Mouse (Mus musculus): ENCODE results near the gene Tubgcp6. TPM values are rescaled to one million over a fixed set of nuclear protein-coding genes. Genes with fewer than 3 reads are reported as not detected.

Gene Tubgcp6
- polyA plus RNA-seq, 1 experiment from 2014 or later = 11.3 TPM

DNA sequence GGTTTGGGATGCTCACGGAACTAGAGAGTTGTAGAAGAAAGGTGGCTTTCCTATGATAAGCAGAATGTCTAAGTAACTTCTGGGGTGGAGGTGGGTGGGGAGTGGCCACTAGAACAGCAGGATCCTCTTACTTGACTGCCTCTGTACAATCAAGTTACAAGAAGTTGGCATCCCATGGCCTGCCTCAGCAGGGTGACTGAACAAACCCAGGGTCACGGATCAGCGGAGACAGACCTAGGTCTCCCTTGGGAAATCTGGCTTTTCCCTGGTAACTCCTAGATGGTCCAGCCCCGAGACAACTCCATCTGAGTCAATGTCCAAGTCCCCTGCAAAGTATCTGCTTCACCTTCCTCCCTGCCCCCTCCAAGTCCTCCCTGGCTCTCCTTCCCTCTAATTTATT, 25.0 kb upstream of the Tubgcp6 start:
- Histone ChIP-seq H3K9me3 (ENCODE audit: control insufficient read depth, low read length) (no peaks in the 10 kb centered on the region), H3K9ac (ENCODE audit: low read length) (no peak overlapping the region), H3K36me3 (ENCODE audit: control insufficient read depth, insufficient read depth, low read length) (no peaks in the 10 kb centered on the region), H3K4me2 (ENCODE audit: low read length) (no peak overlapping the region), H3K27me3 (ENCODE audit: control insufficient read depth, insufficient read depth, low read length) (peaks cover 52% of the 10 kb centered on the region), H3K4me3 (ENCODE audit: control insufficient read depth in 1 of 2, insufficient read depth in 1 of 2, low read depth in 1 of 2, low read length in 2 of 2) (no peak overlapping the region), H3K27ac (replicated peaks in 1 of 2; ENCODE audit: control insufficient read depth in 1 of 2, insufficient read depth in 1 of 2, low read depth in 2 of 2, low read length in 2 of 2) (no peak overlapping the region), H3K4me1 (ENCODE audit: control insufficient read depth in 2 of 2, insufficient read depth in 2 of 2, low read length in 2 of 2) (peaks cover 9 to 19% of the 10 kb centered on the region in 2 experiments)
- WGBS = 62% methylated on average over 4 of the region's 4 CpGs
- ATAC-seq (ENCODE audit: insufficient number of reproducible peaks, insufficient read depth, low FRiP score, low read depth) = no peak

GRCm38 (mm10) chr15:89147456-89147855, 24.5 kb upstream of the Tubgcp6 start:
- ATAC-seq (ENCODE audit: insufficient number of reproducible peaks, insufficient read depth, low FRiP score, low read depth) = no peak
- 24% methylated on average over 10 of the region's 10 CpGs for WGBS
- Histone ChIP-seq H3K36me3 (ENCODE audit: control insufficient read depth, insufficient read depth, low read length) (no peaks in the 10 kb centered on the region), H3K27me3 (ENCODE audit: control insufficient read depth, insufficient read depth, low read length) (peaks cover 52% of the 10 kb centered on the region), H3K27ac (replicated peaks in 1 of 2; ENCODE audit: control insufficient read depth in 1 of 2, insufficient read depth in 1 of 2, low read depth in 2 of 2, low read length in 2 of 2) (no peak overlapping the region), H3K4me3 (ENCODE audit: control insufficient read depth in 1 of 2, insufficient read depth in 1 of 2, low read depth in 1 of 2, low read length in 2 of 2) (no peak overlapping the region), H3K9me3 (ENCODE audit: control insufficient read depth, low read length) (no peaks in the 10 kb centered on the region), H3K4me1 (ENCODE audit: control insufficient read depth in 2 of 2, insufficient read depth in 2 of 2, low read length in 2 of 2) (peaks cover 9 to 19% of the 10 kb centered on the region in 2 experiments), H3K4me2 (ENCODE audit: low read length) (peak overlapping the region; percentile 52; the same call in 1 of the 2 replicates), H3K9ac (ENCODE audit: low read length) (no peak overlapping the region)

DNA sequence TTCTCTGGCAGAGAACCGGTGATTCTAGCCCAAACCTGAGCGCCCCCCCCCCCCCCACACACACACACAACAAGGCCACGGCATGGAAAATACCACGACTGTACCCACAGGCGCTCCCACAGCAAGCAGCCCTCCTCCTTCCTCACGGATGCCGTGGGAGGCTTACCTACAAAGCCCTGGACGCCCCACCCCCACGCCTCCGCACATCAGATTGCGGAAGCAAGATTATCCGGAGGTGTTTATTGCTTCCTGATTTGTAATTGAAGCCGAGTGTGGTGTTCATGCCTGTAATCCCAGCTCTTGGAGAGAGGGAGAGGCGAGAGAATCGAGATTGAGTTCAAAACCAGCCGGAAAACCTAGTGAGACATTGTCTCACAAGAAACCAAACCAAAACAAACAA, 24.1 kb upstream of the Tubgcp6 start:
- H3K9ac ChIP-seq (ENCODE audit: low read length) = no peak overlapping the region
- H3K27me3 ChIP-seq (ENCODE audit: control insufficient read depth, insufficient read depth, low read length) = peaks cover 57% of the 10 kb centered on the region
- peak overlapping the region; percentile 52 for H3K4me2 ChIP-seq (ENCODE audit: low read length)
- no peak overlapping the region for H3K27ac ChIP-seq (replicated peaks in 1 of 2; ENCODE audit: control insufficient read depth in 1 of 2, insufficient read depth in 1 of 2, low read depth in 2 of 2, low read length in 2 of 2)
- H3K4me1 ChIP-seq (ENCODE audit: control insufficient read depth in 2 of 2, insufficient read depth in 2 of 2, low read length in 2 of 2) = peaks cover 9 to 19% of the 10 kb centered on the region in 2 experiments
- no peaks in the 10 kb centered on the region for H3K9me3 ChIP-seq (ENCODE audit: control insufficient read depth, low read length)
- peak overlapping the region in 1 of 2 experiments; percentile 25; a peak in 2 of 4 replicates for H3K4me3 ChIP-seq (ENCODE audit: control insufficient read depth in 1 of 2, insufficient read depth in 1 of 2, low read depth in 1 of 2, low read length in 2 of 2)
- WGBS = 10% methylated on average over 16 of the region's 16 CpGs
- no peak for ATAC-seq (ENCODE audit: insufficient number of reproducible peaks, insufficient read depth, low FRiP score, low read depth)
- no peaks in the 10 kb centered on the region for H3K36me3 ChIP-seq (ENCODE audit: control insufficient read depth, insufficient read depth, low read length)

GRCm38 (mm10) chr15:89146537-89146936, 23.6 kb upstream of the Tubgcp6 start:
- Histone ChIP-seq H3K9ac (ENCODE audit: low read length) (peak overlapping the region; percentile 16; the same call in 1 of the 2 replicates), H3K4me2 (ENCODE audit: low read length) (peak overlapping the region; percentile 52), H3K27me3 (ENCODE audit: control insufficient read depth, insufficient read depth, low read length) (peaks cover 59% of the 10 kb centered on the region), H3K36me3 (ENCODE audit: control insufficient read depth, insufficient read depth, low read length) (no peaks in the 10 kb centered on the region), H3K9me3 (ENCODE audit: control insufficient read depth, low read length) (no peaks in the 10 kb centered on the region), H3K4me1 (ENCODE audit: control insufficient read depth in 2 of 2, insufficient read depth in 2 of 2, low read length in 2 of 2) (peaks cover 9 to 19% of the 10 kb centered on the region in 2 experiments), H3K27ac (replicated peaks in 1 of 2; ENCODE audit: control insufficient read depth in 1 of 2, insufficient read depth in 1 of 2, low read depth in 2 of 2, low read length in 2 of 2) (no peak overlapping the region), H3K4me3 (ENCODE audit: control insufficient read depth in 1 of 2, insufficient read depth in 1 of 2, low read depth in 1 of 2, low read length in 2 of 2) (peak overlapping the region; percentile 12 to 25)
- 3% methylated on average over 27 of the region's 27 CpGs for WGBS
- 0 out of 2 replicates have a peak, but pooled peaks have one; percentile 4 for ATAC-seq (ENCODE audit: insufficient number of reproducible peaks, insufficient read depth, low FRiP score, low read depth)

DNA sequence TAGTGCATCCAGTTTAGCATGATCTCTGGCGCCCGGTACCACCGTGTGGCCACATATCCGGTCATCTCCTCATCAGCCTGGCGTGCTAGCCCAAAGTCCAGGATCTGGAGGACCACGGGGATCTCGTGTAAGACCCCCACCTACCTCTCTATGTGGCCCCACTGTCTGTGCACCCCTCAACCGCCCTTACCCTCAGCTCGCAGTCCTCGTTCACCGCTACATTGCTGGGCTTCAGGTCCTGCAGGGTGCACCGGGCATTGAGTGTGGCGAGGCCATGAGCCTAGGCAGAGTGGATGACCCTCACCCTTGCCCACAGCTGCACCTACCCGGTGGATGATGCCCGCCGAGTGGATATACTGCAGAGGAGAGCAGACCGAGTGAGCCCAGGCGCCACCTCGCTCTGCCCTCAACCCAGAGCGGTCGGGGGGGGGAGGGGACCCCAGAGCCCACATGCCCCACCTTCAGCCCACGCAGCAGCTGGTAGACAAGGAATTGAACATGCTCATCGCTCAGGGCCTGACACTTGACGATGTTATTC, 23.0 kb upstream of the Tubgcp6 start:
- peaks cover 11 to 21% of the 10 kb centered on the region in 2 experiments for H3K4me1 ChIP-seq (ENCODE audit: control insufficient read depth in 2 of 2, insufficient read depth in 2 of 2, low read length in 2 of 2)
- no peak overlapping the region for H3K27ac ChIP-seq (replicated peaks in 1 of 2; ENCODE audit: control insufficient read depth in 1 of 2, insufficient read depth in 1 of 2, low read depth in 2 of 2, low read length in 2 of 2)
- peak overlapping the region in 1 of 2 experiments; percentile 25; a peak in 1 of 4 replicates for H3K4me3 ChIP-seq (ENCODE audit: control insufficient read depth in 1 of 2, insufficient read depth in 1 of 2, low read depth in 1 of 2, low read length in 2 of 2)
- peaks cover 66% of the 10 kb centered on the region for H3K27me3 ChIP-seq (ENCODE audit: control insufficient read depth, insufficient read depth, low read length)
- H3K9ac ChIP-seq (ENCODE audit: low read length) = no peak overlapping the region
- H3K36me3 ChIP-seq (ENCODE audit: control insufficient read depth, insufficient read depth, low read length) = no peaks in the 10 kb centered on the region
- WGBS = 71% methylated on average over 23 of the region's 24 CpGs
- no peak for ATAC-seq (ENCODE audit: insufficient number of reproducible peaks, insufficient read depth, low FRiP score, low read depth)
- H3K9me3 ChIP-seq (ENCODE audit: control insufficient read depth, low read length) = no peaks in the 10 kb centered on the region
- no peak overlapping the region for H3K4me2 ChIP-seq (ENCODE audit: low read length)

GRCm38 (mm10) chr15:89144965-89145364, 22.1 kb upstream of the Tubgcp6 start:
- Histone ChIP-seq H3K9me3 (ENCODE audit: control insufficient read depth, low read length) (no peaks in the 10 kb centered on the region), H3K9ac (ENCODE audit: low read length) (no peak overlapping the region), H3K4me3 (ENCODE audit: control insufficient read depth in 1 of 2, insufficient read depth in 1 of 2, low read depth in 1 of 2, low read length in 2 of 2) (no peak overlapping the region), H3K27ac (replicated peaks in 1 of 2; ENCODE audit: control insufficient read depth in 1 of 2, insufficient read depth in 1 of 2, low read depth in 2 of 2, low read length in 2 of 2) (no peak overlapping the region), H3K4me1 (ENCODE audit: control insufficient read depth in 2 of 2, insufficient read depth in 2 of 2, low read length in 2 of 2) (peaks cover 14 to 25% of the 10 kb centered on the region in 2 experiments), H3K36me3 (ENCODE audit: control insufficient read depth, insufficient read depth, low read length) (no peaks in the 10 kb centered on the region), H3K27me3 (ENCODE audit: control insufficient read depth, insufficient read depth, low read length) (peaks cover 64% of the 10 kb centered on the region), H3K4me2 (ENCODE audit: low read length) (no peak overlapping the region)
- no peak for ATAC-seq (ENCODE audit: insufficient number of reproducible peaks, insufficient read depth, low FRiP score, low read depth)
- 88% methylated on average over 11 of the region's 11 CpGs for WGBS

DNA sequence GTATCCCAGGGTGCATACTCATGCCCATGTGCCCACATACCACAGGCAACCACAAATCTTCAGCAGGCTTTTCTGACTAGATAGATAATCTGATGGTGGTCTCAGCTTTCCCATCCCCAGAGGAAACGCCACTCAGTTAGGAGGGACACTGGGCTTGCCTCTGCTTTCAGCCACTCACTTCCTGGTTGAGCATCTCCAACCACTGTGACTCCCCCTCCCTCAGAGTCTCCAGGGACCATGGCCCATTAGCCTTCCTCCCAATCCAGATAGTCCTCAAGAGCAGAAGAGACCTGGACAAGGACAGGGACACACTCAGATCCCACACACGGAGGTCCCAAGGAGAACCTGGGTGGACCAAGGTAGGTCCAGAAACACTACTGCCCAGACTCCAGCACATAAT, 20.2 kb upstream of the Tubgcp6 start:
- no peak overlapping the region for H3K9ac ChIP-seq (ENCODE audit: low read length)
- no peak overlapping the region for H3K4me2 ChIP-seq (ENCODE audit: low read length)
- H3K9me3 ChIP-seq (ENCODE audit: control insufficient read depth, low read length) = no peaks in the 10 kb centered on the region
- H3K36me3 ChIP-seq (ENCODE audit: control insufficient read depth, insufficient read depth, low read length) = no peaks in the 10 kb centered on the region
- H3K27ac ChIP-seq (replicated peaks in 1 of 2; ENCODE audit: control insufficient read depth in 1 of 2, insufficient read depth in 1 of 2, low read depth in 2 of 2, low read length in 2 of 2) = no peak overlapping the region
- WGBS = 66% methylated on average over 2 of the region's 2 CpGs
- peaks cover 56% of the 10 kb centered on the region for H3K27me3 ChIP-seq (ENCODE audit: control insufficient read depth, insufficient read depth, low read length)
- peaks cover 19 to 23% of the 10 kb centered on the region in 2 experiments for H3K4me1 ChIP-seq (ENCODE audit: control insufficient read depth in 2 of 2, insufficient read depth in 2 of 2, low read length in 2 of 2)
- ATAC-seq (ENCODE audit: insufficient number of reproducible peaks, insufficient read depth, low FRiP score, low read depth) = no peak
- H3K4me3 ChIP-seq (ENCODE audit: control insufficient read depth in 1 of 2, insufficient read depth in 1 of 2, low read depth in 1 of 2, low read length in 2 of 2) = no peak overlapping the region

- no peak for ATAC-seq (ENCODE audit: insufficient number of reproducible peaks, insufficient read depth, low FRiP score, low read depth)
- H3K36me3 ChIP-seq (ENCODE audit: control insufficient read depth, insufficient read depth, low read length) = no peaks in the 10 kb centered on the region
- H3K4me3 ChIP-seq (ENCODE audit: control insufficient read depth in 1 of 2, insufficient read depth in 1 of 2, low read depth in 1 of 2, low read length in 2 of 2) = no peak overlapping the region
- H3K4me2 ChIP-seq (ENCODE audit: low read length) = no peak overlapping the region
- no peak overlapping the region for H3K9ac ChIP-seq (ENCODE audit: low read length)
- H3K27ac ChIP-seq (replicated peaks in 1 of 2; ENCODE audit: control insufficient read depth in 1 of 2, insufficient read depth in 1 of 2, low read depth in 2 of 2, low read length in 2 of 2) = no peak overlapping the region
- 43% methylated on average over 4 of the region's 4 CpGs for WGBS
- H3K4me1 ChIP-seq (ENCODE audit: control insufficient read depth in 2 of 2, insufficient read depth in 2 of 2, low read length in 2 of 2) = peaks cover 26 to 33% of the 10 kb centered on the region in 2 experiments
- no peaks in the 10 kb centered on the region for H3K9me3 ChIP-seq (ENCODE audit: control insufficient read depth, low read length)
- H3K27me3 ChIP-seq (ENCODE audit: control insufficient read depth, insufficient read depth, low read length) = peaks cover 44% of the 10 kb centered on the region
These were observed 19.0 kb upstream of the Tubgcp6 start for GRCm38 (mm10) chr15:89141905-89142304.
